Mouse (Mus musculus) heart, postnatal 36 days (tissue): ENCODE results near the gene Epha1. TPM values are rescaled to one million over a fixed set of nuclear protein-coding genes. Genes with fewer than 3 reads are reported as not detected.
A peak's percentile ranks its signal among the peaks of the same experiment; 100 is the strongest.

ENCODE experiments used
- DNase-seq, 2 experiments: peaks; one replicate each; pipeline ENCODE4 v3.0.0; 2021 to 2022
- intact Hi-C: fragments of 180-260 bp; cut with DNase I; formaldehyde crosslinking; loops from one replicate; pipeline ENCODE4 v1.15.1; 2025
- total RNA-seq, 2 experiments: library from RNA; stranded (reverse); gene quantifications; 2 replicates each; pipeline ENCODE4 v1.2.3; 2021

Gene Epha1
- total RNA-seq, 2 experiments from 2014 or later: 0.16 to 0.33 TPM

DNA sequence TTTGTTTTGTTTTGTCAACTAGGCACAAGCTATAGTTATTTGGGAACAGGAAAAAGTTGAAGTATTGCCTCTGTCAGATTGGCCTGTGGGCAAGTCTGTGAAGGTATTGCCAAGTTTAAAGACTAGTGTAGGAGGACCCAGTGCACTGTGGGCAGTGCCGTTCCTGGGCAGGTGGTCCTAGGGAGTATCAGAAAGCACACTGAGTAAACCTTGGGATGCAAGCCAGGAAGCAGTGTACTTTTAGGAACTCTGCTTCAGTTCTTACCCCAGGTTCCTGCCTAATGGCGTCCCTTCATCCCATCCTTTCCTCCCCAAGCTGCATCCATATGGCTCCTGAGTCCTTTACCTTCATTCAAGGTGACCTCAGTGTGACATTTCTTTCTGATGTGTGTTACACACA is 2.1 kb upstream of the Epha1 start:
- DNase-seq: no peak
- intact Hi-C loops: no loop called here

DNA sequence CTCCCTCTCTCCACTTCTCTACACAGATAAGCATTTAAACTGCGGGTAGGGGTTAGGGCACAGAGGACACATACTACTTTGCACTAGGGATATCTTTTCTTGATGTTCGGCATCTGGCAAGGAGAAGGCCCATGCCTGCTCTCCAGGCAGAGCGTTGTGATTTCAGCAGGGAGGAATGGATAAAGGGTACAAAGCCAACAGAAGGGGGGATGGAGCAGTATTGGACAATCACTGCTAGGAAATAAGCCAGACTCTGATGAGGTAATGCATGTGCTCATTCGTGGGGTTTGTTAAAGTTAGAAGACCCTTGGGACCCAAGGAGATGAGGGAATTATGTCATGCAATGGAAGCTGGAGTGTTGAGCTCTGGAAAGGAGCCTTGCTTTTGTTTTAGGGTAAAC is 1.6 kb upstream of the Epha1 start:
- intact Hi-C loops: no loop called here
- peak in 1 of 2 experiments; percentile 54 for DNase-seq

DNA sequence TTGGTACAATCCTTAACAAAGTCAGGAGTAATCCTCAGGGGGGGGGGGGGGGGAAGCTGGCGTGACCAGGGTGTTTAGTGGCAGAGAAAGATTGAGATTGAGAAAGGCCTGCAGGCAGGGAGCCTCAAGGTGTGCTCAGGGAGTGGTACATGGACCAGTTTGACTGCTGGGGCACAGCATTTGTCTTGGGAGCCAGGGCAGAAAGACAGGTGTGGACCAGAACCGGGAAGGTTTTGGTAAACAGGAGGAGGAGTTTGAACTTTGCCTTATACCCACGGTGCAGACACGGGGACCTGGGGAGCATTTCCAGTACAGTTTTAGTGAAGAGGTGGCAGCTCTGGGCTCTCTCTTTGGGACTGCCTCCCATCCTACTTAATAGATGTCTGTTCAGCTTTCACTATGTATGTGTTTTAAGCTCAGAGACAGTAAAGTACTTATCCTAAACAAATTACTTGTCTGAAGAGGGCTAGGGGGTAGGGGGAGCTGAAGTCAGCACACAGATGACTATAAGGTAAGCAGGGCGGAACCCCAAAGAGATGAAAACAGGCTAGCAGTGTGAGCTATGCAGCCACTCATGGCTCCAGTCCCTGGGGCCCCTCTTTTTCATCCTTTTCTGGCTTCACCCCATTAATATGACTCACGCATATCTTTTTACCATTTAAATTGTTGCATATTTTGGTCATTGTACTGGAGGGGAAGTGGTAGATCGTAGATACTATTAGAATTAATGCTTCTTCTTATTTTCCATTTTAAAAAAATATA is 782 bp upstream of the Epha1 start:
- no peak for DNase-seq
- intact Hi-C loops: loop anchor here (2.0 kb wide), 1 partner anchor 25 kb away; the partner anchor contains the start of gene Zyx

DNA sequence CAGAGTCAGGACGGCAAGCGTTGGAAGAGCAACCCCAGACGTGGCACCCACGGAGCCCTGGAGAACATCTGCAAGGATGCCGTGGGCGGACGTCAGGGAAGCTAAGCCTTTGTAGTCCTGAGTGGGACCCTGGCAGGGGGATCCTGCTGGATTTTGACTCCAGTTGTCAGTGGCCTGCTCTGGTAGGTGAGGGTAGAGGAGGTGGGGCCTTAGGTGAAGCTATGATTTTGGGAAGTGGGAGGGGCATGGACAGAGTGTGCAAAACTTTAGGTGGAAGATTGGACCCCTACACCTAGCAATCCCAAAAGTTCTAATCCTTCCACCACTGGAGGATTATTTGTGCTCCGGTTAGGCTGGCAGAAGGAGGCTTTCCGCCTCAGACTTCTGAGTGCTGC is 650 bp downstream of the Epha1 start:
- intact Hi-C loops: loop anchor here (2.0 kb wide), 1 partner anchor 24 kb away; the partner anchor contains the start of gene Zyx
- no peak for DNase-seq

DNA sequence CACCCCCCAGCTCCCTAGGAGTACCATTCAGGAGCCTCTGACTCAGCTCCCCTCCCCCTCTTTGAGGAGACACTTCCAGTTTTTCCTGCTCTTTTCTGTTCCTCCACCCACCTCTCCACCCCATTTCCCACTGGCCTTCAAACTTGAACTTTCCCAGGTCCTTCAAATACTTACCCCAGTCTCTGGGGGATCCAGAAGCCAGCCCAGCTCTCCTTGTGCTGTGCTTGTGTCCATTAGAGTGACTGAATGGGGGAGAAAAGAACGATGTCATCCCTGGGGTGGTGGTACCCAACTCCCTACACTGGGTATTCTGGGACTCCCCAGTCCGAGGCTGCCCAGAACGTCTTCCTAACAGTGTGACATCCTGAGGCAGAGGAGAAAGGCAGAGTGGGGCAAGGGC is 1.1 kb downstream of the Epha1 start:
- intact Hi-C loops: loop anchor here (2.0 kb wide), 1 partner anchor 23 kb away; the partner anchor contains the start of gene Zyx
- no peak for DNase-seq

DNA sequence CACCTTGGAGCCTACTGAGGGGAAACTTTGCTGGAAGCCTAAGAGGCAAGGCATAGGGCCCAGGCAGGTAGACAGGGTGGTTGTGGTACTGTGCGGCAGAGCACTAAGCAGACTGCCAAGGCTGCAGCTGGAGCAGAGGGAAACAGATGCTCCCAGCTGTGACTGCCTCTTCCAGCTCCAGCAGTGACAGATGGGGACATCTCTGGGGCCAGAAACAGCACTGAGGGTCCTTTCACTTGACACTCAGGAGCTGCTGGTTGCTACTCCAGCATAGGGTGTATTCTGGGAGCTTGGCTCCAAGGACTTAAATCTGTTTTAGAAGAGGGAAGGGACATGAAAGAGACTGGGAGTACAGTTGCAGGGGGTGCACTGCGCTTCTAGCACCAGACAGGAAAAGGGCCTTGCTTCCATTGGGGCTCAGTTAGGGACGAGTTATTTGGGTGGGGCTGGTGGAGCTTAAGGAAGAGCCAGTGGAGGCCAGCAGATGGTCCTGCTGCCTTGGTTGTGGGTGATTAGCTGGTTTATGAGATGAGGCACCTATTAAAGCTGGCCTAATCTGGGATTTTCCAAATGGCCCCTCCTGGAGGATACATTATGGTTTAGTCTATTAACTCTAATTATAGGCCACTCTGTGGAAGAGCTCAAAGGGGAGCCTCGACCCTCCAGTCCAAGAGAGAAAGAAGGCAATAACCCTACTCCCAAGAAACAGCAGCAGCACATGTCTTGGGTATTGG is 2.3 kb downstream of the Epha1 start:
- intact Hi-C loops: no loop called here
- DNase-seq: no peak

DNA sequence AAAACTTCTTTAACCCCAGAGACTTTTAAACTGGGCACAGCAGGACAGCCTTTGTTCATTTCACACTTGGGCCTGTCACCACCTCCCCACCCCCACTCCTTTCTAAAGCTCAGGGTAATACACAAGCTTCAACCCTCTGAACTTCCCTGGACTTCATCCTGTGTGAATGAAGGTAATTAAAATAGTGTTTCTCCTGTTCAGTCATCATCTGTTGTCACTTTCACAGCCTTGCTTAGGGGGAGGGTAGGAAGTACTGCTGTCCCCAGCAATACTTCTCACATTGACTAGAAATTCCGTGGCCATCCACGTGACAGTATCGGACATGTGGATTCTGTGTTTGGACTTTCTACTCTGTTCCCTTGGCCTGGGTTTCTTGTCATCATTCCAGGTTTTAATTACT is 3.2 kb downstream of the Epha1 start:
- intact Hi-C loops: no loop called here
- DNase-seq: no peak

DNA sequence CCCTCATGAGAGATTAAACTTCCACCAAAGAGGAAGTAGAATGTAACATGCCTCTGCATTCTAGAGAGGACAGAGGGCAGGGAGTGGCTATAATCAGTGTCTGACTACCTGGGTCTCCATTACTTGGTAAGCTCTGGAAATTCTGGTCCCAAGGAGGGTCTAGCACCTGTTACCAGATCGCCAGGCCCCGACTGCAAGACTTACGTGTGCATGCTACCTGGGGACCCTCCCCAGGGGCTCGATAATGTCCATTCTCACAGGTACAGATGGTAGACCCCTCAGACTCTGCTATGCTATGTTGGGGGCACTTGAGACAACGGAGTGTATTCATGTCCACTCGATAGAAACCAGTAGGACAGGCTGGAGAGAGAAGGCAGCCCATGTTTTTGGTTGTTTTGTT is 7.9 kb downstream of the Epha1 start:
- intact Hi-C loops: no loop called here
- no peak for DNase-seq

DNA sequence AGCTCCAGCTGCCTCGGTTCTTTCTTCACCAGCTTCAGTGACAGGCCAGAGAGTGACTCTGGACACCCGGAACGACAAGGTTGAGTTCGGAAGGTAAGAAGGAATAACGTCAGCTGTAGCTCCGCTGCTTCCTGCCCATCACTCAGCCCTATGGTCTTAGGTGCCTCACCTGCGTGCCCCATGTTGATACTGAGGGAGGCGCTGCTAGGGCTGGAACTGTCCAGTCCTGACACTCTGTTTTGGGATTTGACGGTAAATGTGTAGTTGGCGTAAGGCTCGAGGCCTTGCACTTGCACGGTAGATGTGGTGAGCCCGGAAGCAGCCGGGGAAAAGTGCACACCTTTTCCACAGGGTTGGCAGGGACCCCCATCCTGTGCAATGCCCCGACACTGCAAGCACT is 8.5 kb downstream of the Epha1 start:
- intact Hi-C loops: no loop called here
- no peak for DNase-seq

DNA sequence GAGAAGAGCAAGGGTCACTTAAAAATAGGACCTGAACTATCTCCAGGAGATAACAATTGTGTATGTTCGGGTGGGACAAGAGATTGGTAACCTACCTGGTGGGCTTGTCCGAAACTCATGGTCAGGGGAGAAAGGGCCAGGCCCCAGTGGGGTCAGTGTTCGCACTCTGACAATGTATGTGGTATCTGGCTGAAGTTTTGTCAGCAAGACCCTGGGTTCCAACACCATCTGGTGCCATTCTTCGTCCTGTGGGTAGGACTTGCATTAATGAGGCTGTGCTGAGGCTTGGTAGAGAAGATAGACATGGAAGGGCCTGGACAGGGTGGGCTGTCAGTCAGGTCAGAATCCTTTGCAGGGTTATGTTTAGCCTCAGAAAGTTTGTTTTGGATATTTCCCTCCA is 9.0 kb downstream of the Epha1 start:
- no peak for DNase-seq
- intact Hi-C loops: no loop called here

DNA sequence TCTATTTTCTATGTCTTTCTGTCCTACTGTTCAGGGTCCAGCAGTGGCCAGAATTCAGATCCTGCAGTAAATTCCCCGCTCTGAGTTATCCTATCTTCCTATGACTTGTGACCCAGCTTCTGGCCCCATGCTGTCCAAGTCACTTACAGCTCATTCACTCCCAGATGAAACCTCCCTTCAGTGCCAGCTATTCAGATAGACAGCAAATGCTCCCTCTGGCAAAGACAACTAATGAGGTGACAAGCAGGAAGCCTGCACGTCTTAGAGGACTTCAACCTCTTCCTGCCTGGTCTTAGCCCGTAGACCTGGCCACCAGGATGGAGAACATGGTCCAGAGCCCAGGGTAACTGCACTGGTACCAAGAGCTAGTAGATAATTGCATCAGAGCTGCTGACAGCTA is 10.1 kb downstream of the Epha1 start:
- DNase-seq: peak in 1 of 2 experiments; percentile 22

DNA sequence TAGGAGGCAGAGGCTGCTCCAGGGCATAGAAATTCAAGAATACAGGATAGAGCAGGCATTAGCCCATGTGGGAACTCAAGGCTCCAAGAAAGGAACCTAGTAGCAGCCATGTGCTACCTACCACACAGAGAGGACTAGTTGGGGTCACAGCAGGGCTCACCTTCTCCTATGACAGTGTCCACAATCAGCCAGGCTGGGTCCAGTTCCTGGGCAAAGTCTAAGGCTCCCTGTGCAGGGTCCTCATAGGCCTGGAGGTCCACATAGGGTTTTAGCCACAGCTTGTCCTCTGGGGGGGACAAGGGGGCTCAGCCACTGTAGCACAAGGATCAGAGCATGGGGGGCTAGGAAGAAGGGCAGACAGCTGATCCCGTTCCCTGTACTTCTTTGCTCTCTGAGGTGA is 10.6 kb downstream of the Epha1 start:
- intact Hi-C loops: no loop called here
- peak in 1 of 2 experiments; percentile 5 for DNase-seq

More for the DNA sequence above, 10.1 kb downstream of the Epha1 start:
- intact Hi-C loops: no loop called here

DNA sequence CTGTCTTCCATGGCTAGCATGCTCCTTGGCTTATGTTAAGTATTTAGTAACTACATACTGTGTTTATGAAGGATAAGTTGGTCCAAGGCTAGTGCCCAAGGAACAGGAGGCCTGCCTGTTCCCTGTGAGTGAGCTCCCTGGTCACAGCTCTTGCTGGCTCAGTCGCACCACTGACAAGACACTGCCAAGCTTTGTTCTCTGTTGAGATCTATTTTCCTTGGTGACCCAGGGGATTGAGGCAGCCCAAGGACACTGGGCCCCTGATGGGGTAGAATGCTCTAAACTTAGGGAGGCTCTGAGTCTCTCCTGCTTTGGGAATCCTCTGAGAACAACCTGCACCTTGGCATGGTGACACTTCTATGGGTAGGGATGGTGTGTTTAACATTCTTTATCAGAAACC is 11.0 kb downstream of the Epha1 start:
- intact Hi-C loops: no loop called here
- DNase-seq: peak in 1 of 2 experiments; percentile 17

DNA sequence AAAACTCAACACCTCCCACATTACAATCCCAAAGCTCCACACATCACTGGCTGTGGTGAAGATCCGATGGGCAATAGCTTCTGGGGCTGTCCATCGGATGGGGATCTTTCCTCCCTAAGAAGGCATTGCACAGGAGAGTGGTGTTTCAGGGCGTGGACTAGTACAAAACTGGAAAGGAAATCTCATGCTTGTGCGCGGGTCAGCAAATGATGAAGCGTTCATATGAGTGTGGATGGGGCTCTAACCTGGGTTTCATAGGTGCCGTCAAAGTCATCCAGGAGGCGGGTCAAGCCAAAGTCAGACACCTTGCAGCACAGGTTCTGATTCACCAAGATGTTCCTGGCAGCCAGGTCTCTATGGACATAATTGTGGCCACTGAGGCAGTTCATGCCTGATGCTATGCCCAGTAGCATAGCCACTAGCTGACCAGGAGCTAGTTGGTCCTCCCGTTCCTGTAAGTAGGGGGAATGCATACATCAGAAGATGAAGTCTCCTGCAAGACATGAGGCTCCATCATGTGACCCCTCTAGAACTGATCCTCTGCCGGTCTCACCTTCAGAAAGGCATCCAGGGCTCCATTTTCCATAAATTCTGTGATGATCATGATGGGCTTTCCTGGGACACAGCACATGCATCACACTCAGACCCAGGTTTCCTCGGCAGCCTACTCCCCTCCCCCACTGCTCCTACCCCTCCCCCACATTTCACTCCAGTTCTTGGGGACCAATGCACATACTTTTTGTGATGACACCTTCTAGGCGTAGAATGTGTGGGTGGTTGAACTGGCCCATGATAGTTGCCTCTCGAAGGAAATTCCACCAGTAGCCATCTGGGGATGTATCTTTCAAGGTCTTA is 11.8 kb downstream of the Epha1 start:
- intact Hi-C loops: no loop called here
- peak in 1 of 2 experiments; percentile 11 for DNase-seq

DNA sequence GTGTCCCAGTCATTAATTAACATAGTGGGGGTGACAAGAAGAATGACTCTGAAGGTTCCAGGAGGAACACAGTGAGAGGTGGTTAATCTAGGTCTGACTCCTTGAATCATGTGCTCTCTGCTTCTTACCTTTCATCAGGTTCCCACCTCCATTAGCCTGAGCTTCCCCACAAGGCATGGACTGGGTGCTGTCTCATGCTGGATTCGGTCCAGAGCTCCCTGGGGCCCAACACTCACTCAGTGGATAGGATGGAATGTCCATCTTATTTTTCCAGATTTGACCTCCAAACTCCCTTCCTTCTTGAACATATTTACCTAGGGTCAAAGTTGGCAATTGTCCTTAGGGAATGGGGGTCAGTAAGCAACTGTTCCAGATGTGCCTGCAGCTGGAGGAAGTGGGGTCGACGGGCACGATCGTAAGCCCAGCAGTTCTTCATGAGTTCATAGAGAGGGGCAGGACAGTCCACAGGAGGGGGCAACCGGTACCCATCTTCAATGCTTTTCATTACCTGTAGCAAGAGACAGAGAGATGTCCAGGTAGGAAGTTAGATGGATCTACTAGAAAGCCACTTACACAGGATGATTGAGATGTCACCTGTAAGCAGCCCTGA is 12.7 kb downstream of the Epha1 start:
- intact Hi-C loops: no loop called here
- DNase-seq: no peak

DNA sequence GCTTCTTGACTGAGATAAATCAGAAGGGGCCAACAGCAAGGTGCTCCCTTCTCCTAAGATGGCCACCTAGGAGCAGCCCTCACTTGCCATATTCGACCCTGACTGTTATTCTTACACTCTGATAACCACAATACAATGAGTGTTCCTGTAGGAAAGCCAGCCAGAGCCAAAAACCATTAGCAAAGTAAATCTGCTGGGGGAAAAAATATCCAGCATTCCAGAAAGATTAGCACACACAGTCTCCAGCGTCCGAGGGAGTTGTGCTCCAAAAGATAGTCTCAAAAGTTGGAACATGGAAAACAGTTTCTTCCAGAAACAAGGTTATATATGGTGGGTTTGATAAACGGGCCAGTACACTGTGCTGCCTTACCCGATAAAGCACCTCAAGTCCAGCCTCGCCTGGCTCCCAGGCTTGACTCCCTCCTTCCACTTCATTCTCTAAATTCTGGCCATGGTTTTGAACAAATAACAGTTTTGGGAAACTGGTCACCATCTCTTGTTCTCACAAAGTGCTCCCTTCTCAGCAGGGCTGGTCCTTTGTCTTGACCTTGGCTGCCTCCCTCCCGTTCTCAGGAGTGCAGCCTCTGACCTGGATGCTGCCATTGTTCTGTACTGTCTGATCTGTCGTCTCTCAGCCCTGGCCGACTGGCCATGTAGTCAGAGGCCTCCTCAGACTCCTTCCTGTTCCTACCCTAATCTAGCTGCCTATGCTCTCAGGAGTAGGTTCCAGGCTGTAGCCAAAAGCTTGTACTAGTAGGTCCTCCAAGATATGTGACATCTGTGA is 13.5 kb downstream of the Epha1 start:
- intact Hi-C loops: no loop called here
- DNase-seq: peak in 1 of 2 experiments; percentile 43

DNA sequence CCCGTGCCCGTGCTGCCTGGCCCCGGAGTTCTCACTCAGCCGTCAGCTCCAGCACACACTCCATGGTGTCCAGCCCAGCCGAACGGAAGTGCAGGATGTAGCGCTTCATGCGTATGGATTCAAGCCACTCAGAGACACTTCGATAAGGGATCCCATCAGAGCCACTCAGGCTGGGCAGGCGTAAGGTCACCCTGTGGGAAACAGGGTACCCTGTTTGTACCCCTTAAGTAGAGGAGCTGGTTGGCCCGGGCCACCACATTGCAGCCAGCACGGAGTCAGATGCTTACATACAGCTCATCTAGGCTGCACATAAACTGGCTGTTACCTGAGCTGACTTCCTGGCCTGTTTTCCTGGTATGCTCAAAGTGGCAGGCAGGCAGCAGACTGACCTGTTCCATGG is 14.2 kb downstream of the Epha1 start:
- no peak for DNase-seq
- intact Hi-C loops: no loop called here

DNA sequence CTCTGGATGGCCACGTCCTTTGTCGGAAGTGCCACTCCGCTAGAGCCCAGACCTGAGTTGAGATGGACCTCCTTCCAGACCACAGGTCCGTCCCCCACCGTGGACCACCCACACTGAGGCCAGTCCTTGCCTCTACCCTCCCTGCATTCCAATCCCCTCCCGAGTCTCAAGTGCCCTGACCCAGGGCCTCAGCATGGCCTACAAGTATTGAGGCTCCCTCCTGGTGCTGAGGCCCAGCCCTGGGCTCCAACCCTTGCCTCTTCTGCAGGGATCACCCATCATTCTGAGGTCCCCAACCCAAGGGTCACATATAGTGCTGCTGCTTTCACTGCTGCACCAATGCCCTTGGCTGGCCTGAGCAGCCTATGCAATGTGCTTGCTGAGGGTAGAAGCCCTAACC is 15.2 kb downstream of the Epha1 start:
- intact Hi-C loops: no loop called here
- DNase-seq: peak in 1 of 2 experiments; percentile 7

DNA sequence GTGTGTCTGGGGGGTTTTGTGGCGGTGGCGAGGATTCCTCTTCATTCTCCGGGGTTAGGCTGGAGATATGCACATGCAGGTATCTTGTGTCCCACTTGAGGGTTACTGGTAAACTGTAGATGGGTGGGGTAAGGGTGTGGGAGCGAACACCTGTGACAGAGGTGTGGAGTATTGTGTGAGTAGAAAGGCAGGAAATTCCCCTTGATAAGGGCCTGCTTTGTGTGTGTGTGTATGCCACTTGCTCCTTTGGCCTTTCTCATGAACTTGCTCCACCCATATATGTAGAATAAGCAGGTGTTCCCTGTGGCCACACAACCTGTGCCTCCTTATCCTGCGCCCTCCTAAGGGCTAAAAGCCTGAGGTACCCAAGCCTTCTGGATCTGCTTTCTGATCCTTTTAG is 16.2 kb downstream of the Epha1 start:
- DNase-seq: no peak
- intact Hi-C loops: no loop called here
